Mouse (Mus musculus): ENCODE measurements at regions not wholly inside any gene's neighbourhood (a gene's known extent, or its start where the extent isn't known, plus 50 kb on each side); places are given as distances from the start of the nearest gene placed in this dataset.

GRCm38 (mm10) chr15:10887990-10888389, 64.1 kb upstream of the C1qtnf3 start:
- TF ChIP-seq CTCF (IDR thresholded peaks at IDR 0.05) (no peak), EP300 (IDR thresholded peaks at IDR 0.05) (no peak)

All from lung, postnatal 0 days (tissue).